Mouse (Mus musculus) neural tube, embryonic 15.5 days (tissue): ENCODE measurements at regions not wholly inside any gene's neighbourhood (a gene's known extent, or its start where the extent isn't known, plus 50 kb on each side); places are given as distances from the start of the nearest gene placed in this dataset.

ENCODE experiments used
- ATAC-seq: fragments of 200-750 bp; cut with Nextera tagmentation; 2 replicates; pipeline ENCODE4 v1.8.0; 2017; ENCODE audit warnings: mild to moderate bottlenecking, moderate TSS enrichment, moderate library complexity; ENCODE audit not compliant: low FRiP score
- H3K27ac ChIP-seq: fragments of 300-500 bp; sonication (generic); replicated peaks from 2 replicates; pipeline ENCODE4 v1.5.1; 2015; ENCODE audit warnings: mild to moderate bottlenecking, inconsistent platforms
- H3K27me3 ChIP-seq: fragments of 300-500 bp; sonication (generic); replicated peaks from 2 replicates; pipeline ENCODE4 v1.6.1; 2015; ENCODE audit warnings: inconsistent platforms
- H3K36me3 ChIP-seq: fragments of 300-500 bp; sonication (generic); 2 replicates; pipeline ENCODE4 v1.6.1; 2015; ENCODE audit warnings: inconsistent platforms
- H3K4me1 ChIP-seq: fragments of 300-500 bp; sonication (generic); 2 replicates; pipeline ENCODE4 v1.6.1; 2015; ENCODE audit warnings: inconsistent platforms
- H3K4me2 ChIP-seq: fragments of 300-500 bp; sonication (generic); 2 replicates; pipeline ENCODE4 v1.6.1; 2015; ENCODE audit warnings: inconsistent platforms, mild to moderate bottlenecking, moderate library complexity
- H3K4me3 ChIP-seq: fragments of 300-500 bp; sonication (generic); replicated peaks from 2 replicates; pipeline ENCODE4 v1.5.1; 2015; ENCODE audit warnings: mild to moderate bottlenecking, inconsistent platforms
- H3K9ac ChIP-seq: fragments of 300-500 bp; sonication (generic); replicated peaks from 2 replicates; pipeline ENCODE4 v1.6.1; 2015; ENCODE audit warnings: mild to moderate bottlenecking, inconsistent platforms
- H3K9me3 ChIP-seq: fragments of 300-500 bp; sonication (generic); replicated peaks from 2 replicates; pipeline ENCODE4 v1.6.1; 2016; ENCODE audit warnings: inconsistent platforms
- WGBS: fragments of 180-500 bp; shearing (Covaris S2); methylation state at CpG from one replicate; pipeline ENCODE4 v1.1.7; 2015; ENCODE audit warnings: mixed read lengths; 5-methylcytosine and 5-hydroxymethylcytosine counted together

DNA sequence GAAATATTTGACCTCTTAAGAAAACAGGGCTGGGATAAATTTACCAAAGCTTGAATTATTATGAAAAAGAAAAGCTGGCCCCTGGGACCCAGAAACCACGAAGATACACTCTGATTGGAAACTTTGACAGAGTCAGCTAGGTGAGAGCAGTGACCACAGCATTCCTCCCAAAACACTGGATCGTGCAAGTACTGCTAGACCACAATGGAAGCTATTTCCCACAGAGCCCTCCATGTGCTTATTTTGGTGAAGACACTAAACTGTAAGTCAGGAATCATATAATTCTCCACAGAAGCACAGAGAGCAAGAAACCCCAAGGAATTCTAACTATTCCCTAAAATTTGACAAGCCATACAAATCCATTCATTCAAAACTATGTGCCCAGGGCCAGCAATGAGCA is 243.6 kb upstream of the Mad2l1 start:
- no peak overlapping the region for H3K27ac ChIP-seq
- H3K27me3 ChIP-seq: no peaks in the 10 kb centered on the region
- H3K36me3 ChIP-seq: no peaks in the 10 kb centered on the region
- no peak overlapping the region for H3K4me3 ChIP-seq
- WGBS: 88% methylated on average over 2 of the region's 2 CpGs
- ATAC-seq: no peak
- H3K4me2 ChIP-seq: no peak overlapping the region
- H3K9ac ChIP-seq: no peak overlapping the region
- H3K9me3 ChIP-seq: no peaks in the 10 kb centered on the region
- H3K4me1 ChIP-seq: no peaks in the 10 kb centered on the region

DNA sequence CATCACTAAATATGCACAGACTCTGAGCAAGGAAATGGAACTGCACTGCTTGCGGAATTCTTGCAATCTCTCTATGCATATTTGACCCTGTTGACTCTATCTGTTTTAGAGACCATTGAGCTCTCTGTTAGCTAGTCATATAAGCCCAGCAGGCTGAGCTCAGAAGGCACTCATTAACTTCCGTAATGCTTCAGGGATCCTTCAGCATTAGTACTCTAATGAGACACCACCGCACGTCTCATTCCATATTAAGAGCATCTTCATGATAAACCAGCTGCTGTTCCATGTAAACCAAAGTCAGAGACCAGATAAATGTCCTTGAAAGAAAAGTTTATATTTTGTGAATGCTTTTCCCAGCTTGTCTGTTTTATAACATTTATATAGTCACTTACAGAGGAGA is 237.1 kb upstream of the Mad2l1 start:
- Histone ChIP-seq H3K4me1 (no peaks in the 10 kb centered on the region), H3K4me3 (no peak overlapping the region), H3K27ac (no peak overlapping the region), H3K9ac (no peak overlapping the region), H3K4me2 (no peak overlapping the region), H3K27me3 (no peaks in the 10 kb centered on the region), H3K36me3 (no peaks in the 10 kb centered on the region), H3K9me3 (no peaks in the 10 kb centered on the region)
- no peak for ATAC-seq
- WGBS: 64% methylated on average over 4 of the region's 4 CpGs

DNA sequence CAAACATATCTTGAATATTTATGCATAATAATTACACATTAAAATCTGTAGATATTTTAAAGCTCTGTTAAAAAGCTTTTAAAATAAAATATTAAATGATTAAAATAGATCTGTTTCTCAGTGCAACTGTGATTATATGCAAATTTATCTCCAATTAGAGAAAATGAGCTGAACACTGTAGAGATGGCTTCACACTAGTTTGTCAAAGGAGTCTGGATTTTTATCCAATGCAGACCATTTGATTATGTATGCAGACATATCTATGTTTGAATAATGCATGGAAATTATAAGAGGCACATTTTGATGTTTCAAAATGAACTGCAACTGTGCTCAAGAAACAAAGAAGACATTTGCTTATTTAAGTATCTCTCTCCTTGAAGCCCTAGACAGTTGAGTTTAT is 235.0 kb upstream of the Mad2l1 start:
- no peaks in the 10 kb centered on the region for H3K27me3 ChIP-seq
- H3K4me1 ChIP-seq: no peaks in the 10 kb centered on the region
- no peak for ATAC-seq
- H3K4me3 ChIP-seq: no peak overlapping the region
- no peak overlapping the region for H3K9ac ChIP-seq
- no peak overlapping the region for H3K4me2 ChIP-seq
- H3K36me3 ChIP-seq: no peaks in the 10 kb centered on the region
- H3K27ac ChIP-seq: no peak overlapping the region
- H3K9me3 ChIP-seq: no peaks in the 10 kb centered on the region

DNA sequence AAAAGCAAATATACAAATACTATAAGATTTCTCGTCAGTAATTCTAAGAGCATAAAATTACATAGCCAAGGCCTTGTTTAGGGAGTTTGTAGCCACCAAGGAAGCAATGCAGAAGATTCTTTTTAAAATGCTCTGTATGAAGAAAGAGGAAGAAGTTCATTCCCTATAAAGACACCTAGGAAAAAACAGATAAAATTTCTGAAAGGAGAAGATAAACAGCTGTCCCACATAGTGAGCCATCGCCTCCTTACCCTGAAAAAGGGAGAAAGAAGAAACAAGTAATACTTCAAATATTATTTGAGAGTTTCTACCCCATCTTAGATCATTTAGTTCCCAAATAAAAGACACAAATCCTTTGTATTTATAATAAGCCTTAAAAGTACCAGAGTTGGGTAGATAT is 190.3 kb upstream of the Mad2l1 start:
- Histone ChIP-seq H3K4me1 (no peaks in the 10 kb centered on the region), H3K9ac (no peak overlapping the region), H3K27me3 (no peaks in the 10 kb centered on the region), H3K4me2 (no peak overlapping the region), H3K9me3 (no peaks in the 10 kb centered on the region), H3K27ac (no peak overlapping the region), H3K36me3 (no peaks in the 10 kb centered on the region), H3K4me3 (no peak overlapping the region)
- no peak for ATAC-seq
- WGBS: 93% methylated on average over 2 of the region's 2 CpGs

DNA sequence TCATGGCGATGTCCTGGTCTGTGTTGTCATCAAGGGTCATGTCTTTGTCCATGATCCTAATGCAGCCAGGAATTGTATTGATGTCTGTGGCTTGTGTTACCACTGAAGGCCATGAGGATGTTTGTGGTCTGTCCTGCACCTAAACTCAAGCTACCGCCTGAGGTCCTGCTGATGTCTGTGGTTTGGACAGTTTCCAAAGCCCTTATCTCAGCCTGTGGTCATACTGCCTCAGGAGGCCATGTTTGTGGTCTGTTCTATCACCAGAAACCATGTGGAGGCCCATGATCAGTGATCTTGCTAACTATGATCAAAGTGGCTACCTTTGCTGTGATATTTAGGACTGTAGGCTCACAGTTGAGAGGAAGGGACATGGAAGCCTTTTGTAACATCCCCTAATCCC is 187.8 kb upstream of the Mad2l1 start:
- no peak overlapping the region for H3K4me3 ChIP-seq
- ATAC-seq: no peak
- H3K36me3 ChIP-seq: no peaks in the 10 kb centered on the region
- H3K9me3 ChIP-seq: no peaks in the 10 kb centered on the region
- no peaks in the 10 kb centered on the region for H3K4me1 ChIP-seq
- WGBS: 91% methylated on average over 2 of the region's 2 CpGs
- no peak overlapping the region for H3K9ac ChIP-seq
- no peak overlapping the region for H3K4me2 ChIP-seq
- H3K27me3 ChIP-seq: no peaks in the 10 kb centered on the region
- H3K27ac ChIP-seq: no peak overlapping the region

DNA sequence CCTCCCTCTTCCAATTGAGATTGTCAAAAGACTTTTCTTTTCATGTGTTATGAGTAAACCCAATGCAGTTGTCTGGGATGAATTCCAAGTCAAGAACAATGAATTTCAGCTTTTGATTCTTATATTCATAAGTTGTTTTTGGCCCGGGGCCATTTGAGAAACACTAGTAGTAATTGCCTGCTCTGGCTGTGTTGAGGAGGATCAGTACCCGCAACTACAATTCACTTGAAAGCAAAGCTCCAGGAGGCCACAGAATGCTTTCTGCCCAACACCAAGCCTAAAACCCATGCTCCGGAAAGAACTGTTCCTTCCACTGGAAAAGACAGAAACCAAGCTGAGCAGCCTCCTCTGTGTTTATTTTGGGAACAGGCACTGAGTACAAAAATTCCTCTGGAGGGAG is 174.1 kb upstream of the Mad2l1 start:
- Histone ChIP-seq H3K9ac (no peak overlapping the region), H3K36me3 (no peaks in the 10 kb centered on the region), H3K4me2 (no peak overlapping the region), H3K9me3 (no peaks in the 10 kb centered on the region), H3K4me1 (no peaks in the 10 kb centered on the region), H3K27me3 (no peaks in the 10 kb centered on the region), H3K27ac (no peak overlapping the region), H3K4me3 (no peak overlapping the region)
- ATAC-seq: no peak
- whole genome bisulfite sequencing: 61% methylated on average over 3 of the region's 3 CpGs

DNA sequence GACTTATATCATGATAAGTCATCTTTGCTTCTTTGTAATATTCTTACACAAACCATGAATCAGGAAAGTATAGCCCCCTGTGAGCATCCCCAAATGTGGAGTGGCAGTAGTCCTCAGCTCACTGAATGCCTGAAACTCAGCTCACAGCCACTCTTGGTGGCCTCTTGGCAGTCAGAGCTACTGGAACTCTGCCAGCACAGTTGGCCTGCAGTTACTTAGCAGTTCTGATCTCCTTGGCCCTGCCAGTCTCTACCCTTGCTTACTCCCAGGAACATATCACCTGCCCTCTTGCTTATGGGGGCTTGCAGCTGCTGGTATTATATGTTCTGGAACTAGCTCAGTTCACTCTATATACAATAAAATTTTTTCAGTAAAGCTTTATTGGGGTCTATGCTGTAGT is 167.9 kb upstream of the Mad2l1 start:
- ATAC-seq: no peak
- no peak overlapping the region for H3K4me2 ChIP-seq
- no peak overlapping the region for H3K4me3 ChIP-seq
- no peaks in the 10 kb centered on the region for H3K27me3 ChIP-seq
- no peaks in the 10 kb centered on the region for H3K4me1 ChIP-seq
- H3K9me3 ChIP-seq: no peaks in the 10 kb centered on the region
- no peaks in the 10 kb centered on the region for H3K36me3 ChIP-seq
- no peak overlapping the region for H3K9ac ChIP-seq
- H3K27ac ChIP-seq: no peak overlapping the region

DNA sequence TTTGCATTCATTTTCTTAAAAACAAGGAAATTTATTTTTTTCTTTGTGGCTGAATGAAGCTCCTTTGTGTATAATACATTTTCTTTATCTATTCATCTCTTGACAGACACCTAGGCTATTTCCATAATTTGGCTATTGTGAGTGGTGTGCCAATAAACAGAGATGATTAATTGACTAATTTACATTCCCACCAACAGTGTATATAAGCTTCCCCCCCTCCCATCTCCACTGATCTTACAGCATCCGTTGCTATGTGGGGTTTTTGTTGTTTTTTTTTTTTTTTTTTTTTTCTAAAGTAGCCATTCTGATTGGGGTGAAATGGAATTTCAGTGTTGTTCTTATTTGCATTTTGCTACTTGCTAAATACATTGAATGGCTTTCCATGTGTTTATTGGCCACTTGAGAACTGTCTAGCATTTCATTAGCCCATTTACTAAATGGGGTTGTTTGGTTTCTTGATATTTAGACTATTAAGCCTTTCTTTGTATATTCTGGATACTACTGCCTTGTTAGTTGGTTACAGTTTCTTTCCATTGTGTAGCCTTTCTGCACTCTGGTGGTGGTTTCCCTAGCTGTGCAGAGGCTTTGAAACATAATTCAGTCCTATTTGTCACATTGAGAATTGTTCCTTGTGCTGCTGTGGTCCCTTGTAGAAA is 153.8 kb upstream of the Mad2l1 start:
- no peak; the same call in 1 of the 2 replicates for ATAC-seq
- H3K27ac ChIP-seq: no peak overlapping the region
- no peaks in the 10 kb centered on the region for H3K36me3 ChIP-seq
- WGBS: 15% methylated on average over 1 of the region's 1 CpGs
- H3K4me2 ChIP-seq: no peak overlapping the region
- no peaks in the 10 kb centered on the region for H3K9me3 ChIP-seq
- no peaks in the 10 kb centered on the region for H3K27me3 ChIP-seq
- H3K9ac ChIP-seq: no peak overlapping the region
- H3K4me1 ChIP-seq: no peaks in the 10 kb centered on the region
- H3K4me3 ChIP-seq: no peak overlapping the region

DNA sequence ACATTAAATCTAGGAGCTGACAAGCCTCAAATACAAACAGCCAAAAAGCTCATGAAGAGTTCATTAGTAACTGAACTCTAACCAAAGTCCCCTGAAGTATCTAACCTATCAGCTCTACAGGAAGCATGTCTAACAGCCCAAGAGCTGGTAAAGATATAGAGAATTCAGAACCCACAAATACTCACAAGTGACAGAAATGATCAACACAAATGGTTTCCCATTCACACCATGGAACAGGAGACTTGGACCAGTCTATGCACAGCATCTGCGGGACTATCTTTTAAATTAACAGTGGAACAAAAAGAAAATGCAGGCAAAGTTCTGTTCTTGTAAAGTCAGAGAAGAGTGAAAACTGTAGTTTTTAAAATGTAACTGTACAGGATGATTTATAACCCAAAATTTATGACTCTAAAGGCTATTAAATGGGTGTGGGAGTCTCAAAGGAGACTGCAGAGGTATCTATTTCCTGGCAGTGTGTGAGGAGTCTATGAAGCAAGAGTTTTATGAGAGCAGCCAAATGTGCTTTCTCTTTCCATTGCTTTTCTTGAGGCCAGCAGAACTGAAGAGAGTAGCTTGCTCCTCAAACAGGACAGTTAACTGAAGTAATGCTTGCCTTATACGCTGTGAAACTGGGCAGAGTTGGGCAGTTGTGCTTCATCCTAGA is 152.7 kb upstream of the Mad2l1 start:
- 87% methylated on average over 2 of the region's 2 CpGs for WGBS
- H3K4me3 ChIP-seq: no peak overlapping the region

DNA sequence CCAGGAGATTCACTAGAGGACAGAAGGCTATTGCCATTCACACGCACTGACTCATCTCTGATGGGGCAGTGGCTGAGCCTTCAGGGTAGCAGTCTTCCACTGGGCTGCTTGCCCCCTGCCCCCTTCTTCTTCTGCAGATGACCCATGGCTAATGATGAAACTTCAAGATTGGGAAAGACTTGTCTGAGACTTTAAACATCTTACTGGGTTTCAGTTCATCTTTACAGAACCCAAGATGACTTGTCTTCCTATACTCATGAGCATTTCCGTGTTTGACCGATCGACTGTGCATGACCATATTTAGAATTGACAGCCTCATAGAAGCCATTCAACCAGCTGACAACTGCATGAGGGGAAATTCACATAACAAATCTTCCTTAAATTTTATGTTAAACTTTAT is 140.0 kb upstream of the Mad2l1 start:
- Histone ChIP-seq H3K4me3 (no peak overlapping the region), H3K36me3 (no peaks in the 10 kb centered on the region), H3K27ac (no peak overlapping the region), H3K4me1 (no peaks in the 10 kb centered on the region), H3K4me2 (no peak overlapping the region), H3K9me3 (no peaks in the 10 kb centered on the region), H3K27me3 (no peaks in the 10 kb centered on the region), H3K9ac (no peak overlapping the region)
- WGBS: 96% methylated on average over 4 of the region's 4 CpGs
- no peak for ATAC-seq

More for the DNA sequence above, 152.7 kb upstream of the Mad2l1 start:
- Histone ChIP-seq H3K9me3 (no peaks in the 10 kb centered on the region), H3K4me1 (no peaks in the 10 kb centered on the region), H3K36me3 (no peaks in the 10 kb centered on the region), H3K27ac (no peak overlapping the region), H3K4me2 (no peak overlapping the region), H3K9ac (no peak overlapping the region), H3K27me3 (no peaks in the 10 kb centered on the region)
- no peak for ATAC-seq

DNA sequence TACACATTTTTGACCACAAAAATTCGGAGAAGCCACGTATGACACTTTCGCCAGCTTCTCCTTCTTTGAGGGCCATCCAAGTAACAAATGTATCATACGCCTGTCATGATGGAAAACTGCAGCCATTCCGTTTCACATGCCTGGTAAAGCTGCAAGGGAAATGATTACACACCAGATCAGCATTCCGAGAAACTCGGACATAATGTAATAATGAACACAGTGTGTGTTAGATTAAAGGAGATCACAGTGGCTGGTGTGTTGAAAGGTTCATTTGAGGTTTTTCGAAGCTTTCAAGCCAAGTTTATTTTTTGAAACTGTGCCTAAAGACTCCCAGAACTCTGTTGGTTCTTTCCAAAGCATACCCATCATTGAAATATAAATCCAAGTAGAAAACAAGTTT is 137.8 kb upstream of the Mad2l1 start:
- no peak overlapping the region for H3K9ac ChIP-seq
- H3K4me3 ChIP-seq: no peak overlapping the region
- no peaks in the 10 kb centered on the region for H3K36me3 ChIP-seq
- WGBS: 82% methylated on average over 8 of the region's 8 CpGs
- H3K9me3 ChIP-seq: no peaks in the 10 kb centered on the region
- no peaks in the 10 kb centered on the region for H3K27me3 ChIP-seq
- peaks cover 9% of the 10 kb centered on the region; the same call in 1 of the 2 replicates for H3K4me1 ChIP-seq
- no peak overlapping the region for H3K4me2 ChIP-seq
- H3K27ac ChIP-seq: no peak overlapping the region
- ATAC-seq: no peak

DNA sequence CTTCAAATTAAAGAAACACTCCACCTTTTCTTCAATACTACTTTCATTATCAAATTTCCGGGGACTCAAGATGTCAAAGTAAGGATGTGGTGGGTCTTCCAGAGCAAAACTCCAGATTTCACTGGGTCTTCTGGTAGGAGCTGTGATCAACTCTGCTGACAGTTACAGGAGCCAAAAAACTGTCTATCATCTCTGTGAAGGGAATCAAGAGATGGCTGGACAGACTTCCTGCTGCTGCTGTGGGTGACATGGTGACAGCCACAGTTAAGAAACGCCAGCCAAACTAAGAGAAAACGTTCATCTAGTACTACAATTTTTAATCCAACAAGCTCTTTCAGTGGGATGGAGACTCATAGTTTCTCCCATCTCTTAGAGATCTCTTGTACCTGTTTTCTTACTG is 136.5 kb upstream of the Mad2l1 start:
- ATAC-seq: no peak
- WGBS: 37% methylated on average over 3 of the region's 3 CpGs
- no peaks in the 10 kb centered on the region for H3K27me3 ChIP-seq
- no peak overlapping the region for H3K4me2 ChIP-seq
- H3K4me3 ChIP-seq: no peak overlapping the region
- peaks cover 9% of the 10 kb centered on the region; the same call in 1 of the 2 replicates for H3K4me1 ChIP-seq
- H3K9me3 ChIP-seq: no peaks in the 10 kb centered on the region
- H3K9ac ChIP-seq: no peak overlapping the region
- H3K27ac ChIP-seq: no peak overlapping the region
- H3K36me3 ChIP-seq: no peaks in the 10 kb centered on the region
